Mouse (Mus musculus) liver, postnatal 0 days (tissue): ENCODE results near the gene Capn9.

Experiments used
- CTCF ChIP-seq: sonication (generic); IDR thresholded peaks from 2 replicates; pipeline ENCODE4 v1.5.1; 2016; ENCODE audit warnings: antibody characterized with exemption, low read depth
- EP300 ChIP-seq: IDR thresholded peaks from 2 replicates; pipeline ENCODE4 v1.6.1; 2016; ENCODE audit warnings: antibody characterized with exemption, low read depth, mild to moderate bottlenecking

GRCm38 (mm10) chr8:124652546-124652945 lies 76.6 kb downstream of the Capn9 start:
- TF ChIP-seq CTCF: no peak
- TF ChIP-seq EP300: no peak
